Mouse (Mus musculus): Measurements from ENCODE around the gene Snx30. TPM values are rescaled to one million over a fixed set of nuclear protein-coding genes. Genes with fewer than 3 reads are reported as not detected.
A peak's percentile ranks its signal among the peaks of the same experiment; 100 is the strongest.

The Snx30 gene
- polyA plus RNA-seq, 1 experiment from 2014 or later, result 3.5 TPM

- Histone ChIP-seq H3K36me3 (ENCODE audit: control insufficient read depth, insufficient read depth, low read length) (no peaks in the 10 kb centered on the region), H3K27ac (replicated peaks) (no peak overlapping the region), H3K4me1 (replicated peaks; ENCODE audit: control insufficient read depth, insufficient read depth) (no peaks in the 10 kb centered on the region), H3K27me3 (ENCODE audit: control insufficient read depth, insufficient read depth, low read length) (no peaks in the 10 kb centered on the region), H3K4me2 (replicated peaks; ENCODE audit: low read depth) (no peak overlapping the region), H3K9me3 (ENCODE audit: control insufficient read depth, low read length) (no peaks in the 10 kb centered on the region), H3K4me3 (ENCODE audit: low read depth, low read length) (no peak overlapping the region), H3K9ac (ENCODE audit: low read length) (no peak overlapping the region)
- DNase-seq (ENCODE audit: low spot score) (no peak), ATAC-seq (ENCODE audit: low FRiP score, low TSS enrichment) (no peak)
- no peak for TF ChIP-seq EP300 (optimal IDR thresholded peaks at IDR 0.05)
- no peak for TF ChIP-seq CTCF (IDR thresholded peaks at IDR 0.05; ENCODE audit: low read depth)
- 58% methylated on average over 4 of the region's 4 CpGs for WGBS
These were observed 44.3 kb upstream of the Snx30 start for GRCm38 (mm10) chr4:59761365-59761729.

DNA sequence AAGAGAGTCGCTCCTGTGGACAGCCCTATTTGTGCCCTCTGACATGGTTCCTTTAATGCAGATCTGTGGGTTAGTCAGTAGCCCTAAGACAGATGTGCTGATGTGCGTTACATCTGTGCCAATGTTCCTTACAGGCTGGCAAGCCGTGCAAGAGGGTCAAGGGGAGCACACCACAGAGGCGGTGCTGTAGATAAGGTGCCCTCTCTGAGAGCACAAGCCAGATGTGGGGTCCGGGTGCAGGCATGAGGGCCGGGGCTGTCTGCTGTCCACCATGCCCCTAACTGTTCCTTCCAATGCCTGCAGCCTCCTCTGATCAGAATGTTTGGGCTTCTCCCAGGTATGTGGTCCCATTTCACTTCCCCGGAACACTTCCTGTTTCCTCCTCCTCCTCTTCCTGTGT, 40.7 kb upstream of the Snx30 start:
- Histone ChIP-seq H3K4me1 (replicated peaks; ENCODE audit: control insufficient read depth, insufficient read depth) (no peaks in the 10 kb centered on the region), H3K27me3 (ENCODE audit: control insufficient read depth, insufficient read depth, low read length) (no peaks in the 10 kb centered on the region), H3K4me2 (replicated peaks; ENCODE audit: low read depth) (0 out of 2 replicates have a peak overlapping the region, but pooled peaks have one; percentile 17), H3K36me3 (ENCODE audit: control insufficient read depth, insufficient read depth, low read length) (no peaks in the 10 kb centered on the region), H3K4me3 (ENCODE audit: low read depth, low read length) (no peak overlapping the region), H3K9me3 (ENCODE audit: control insufficient read depth, low read length) (no peaks in the 10 kb centered on the region), H3K27ac (replicated peaks) (0 out of 2 replicates have a peak overlapping the region, but pooled peaks have one; percentile 18), H3K9ac (ENCODE audit: low read length) (no peak overlapping the region)
- DNase-seq (ENCODE audit: low spot score) (no peak), ATAC-seq (ENCODE audit: low FRiP score, low TSS enrichment) (no peak)
- WGBS, result 55% methylated on average over 7 of the region's 7 CpGs
- TF ChIP-seq CTCF (IDR thresholded peaks at IDR 0.05; ENCODE audit: low read depth) (no peak), EP300 (optimal IDR thresholded peaks at IDR 0.05) (no peak)

GRCm38 (mm10) chr4:59765385-59766005, 40.1 kb upstream of the Snx30 start:
- Histone ChIP-seq H3K4me3 (ENCODE audit: low read depth, low read length) (no peak overlapping the region), H3K9ac (ENCODE audit: low read length) (no peak overlapping the region), H3K9me3 (ENCODE audit: control insufficient read depth, low read length) (no peaks in the 10 kb centered on the region), H3K4me2 (replicated peaks; ENCODE audit: low read depth) (0 out of 2 replicates have a peak overlapping the region, but pooled peaks have one; percentile 17), H3K36me3 (ENCODE audit: control insufficient read depth, insufficient read depth, low read length) (no peaks in the 10 kb centered on the region), H3K4me1 (replicated peaks; ENCODE audit: control insufficient read depth, insufficient read depth) (no peaks in the 10 kb centered on the region), H3K27ac (replicated peaks) (0 out of 2 replicates have a peak overlapping the region, but pooled peaks have one; percentile 18), H3K27me3 (ENCODE audit: control insufficient read depth, insufficient read depth, low read length) (no peaks in the 10 kb centered on the region)
- no peak for ATAC-seq (ENCODE audit: low FRiP score, low TSS enrichment)
- TF ChIP-seq EP300 (optimal IDR thresholded peaks at IDR 0.05), result no peak
- no peak for TF ChIP-seq CTCF (IDR thresholded peaks at IDR 0.05; ENCODE audit: low read depth)
- 28% methylated on average over 7 of the region's 7 CpGs for WGBS
- no peak for DNase-seq (ENCODE audit: low spot score)

DNA sequence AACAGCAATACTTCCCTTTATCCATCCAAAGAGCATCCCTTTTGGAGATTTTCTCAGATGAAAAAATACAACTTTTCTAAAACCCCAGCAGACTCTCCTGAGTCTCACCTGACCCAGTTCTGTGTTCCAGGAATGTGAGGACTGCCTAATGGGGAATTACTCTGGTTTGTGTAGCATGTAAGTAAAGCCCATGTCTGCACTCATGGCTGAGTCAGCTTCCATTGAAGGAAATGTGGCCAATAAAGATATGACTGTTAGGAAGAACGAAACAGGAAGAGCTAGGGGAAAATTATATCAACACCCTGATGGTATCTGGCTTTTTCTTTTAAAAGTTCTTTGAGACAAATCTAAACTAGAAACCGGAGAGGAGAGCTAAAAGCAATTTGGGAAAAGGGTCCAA, 37.9 kb upstream of the Snx30 start:
- H3K4me3 ChIP-seq (ENCODE audit: low read depth, low read length), result no peak overlapping the region
- ATAC-seq (ENCODE audit: low FRiP score, low TSS enrichment) (no peak), DNase-seq (ENCODE audit: low spot score) (no peak)
- H3K36me3 ChIP-seq (ENCODE audit: control insufficient read depth, insufficient read depth, low read length), result peaks cover 2% of the 10 kb centered on the region; the same call in 1 of the 2 replicates
- 57% methylated on average over 2 of the region's 2 CpGs for WGBS
- no peaks in the 10 kb centered on the region for H3K4me1 ChIP-seq (replicated peaks; ENCODE audit: control insufficient read depth, insufficient read depth)
- no peak overlapping the region for H3K27ac ChIP-seq (replicated peaks)
- H3K27me3 ChIP-seq (ENCODE audit: control insufficient read depth, insufficient read depth, low read length), result no peaks in the 10 kb centered on the region
- H3K4me2 ChIP-seq (replicated peaks; ENCODE audit: low read depth), result no peak overlapping the region
- TF ChIP-seq EP300 (optimal IDR thresholded peaks at IDR 0.05) (no peak), CTCF (IDR thresholded peaks at IDR 0.05; ENCODE audit: low read depth) (no peak)
- no peaks in the 10 kb centered on the region for H3K9me3 ChIP-seq (ENCODE audit: control insufficient read depth, low read length)
- no peak overlapping the region for H3K9ac ChIP-seq (ENCODE audit: low read length)

DNA sequence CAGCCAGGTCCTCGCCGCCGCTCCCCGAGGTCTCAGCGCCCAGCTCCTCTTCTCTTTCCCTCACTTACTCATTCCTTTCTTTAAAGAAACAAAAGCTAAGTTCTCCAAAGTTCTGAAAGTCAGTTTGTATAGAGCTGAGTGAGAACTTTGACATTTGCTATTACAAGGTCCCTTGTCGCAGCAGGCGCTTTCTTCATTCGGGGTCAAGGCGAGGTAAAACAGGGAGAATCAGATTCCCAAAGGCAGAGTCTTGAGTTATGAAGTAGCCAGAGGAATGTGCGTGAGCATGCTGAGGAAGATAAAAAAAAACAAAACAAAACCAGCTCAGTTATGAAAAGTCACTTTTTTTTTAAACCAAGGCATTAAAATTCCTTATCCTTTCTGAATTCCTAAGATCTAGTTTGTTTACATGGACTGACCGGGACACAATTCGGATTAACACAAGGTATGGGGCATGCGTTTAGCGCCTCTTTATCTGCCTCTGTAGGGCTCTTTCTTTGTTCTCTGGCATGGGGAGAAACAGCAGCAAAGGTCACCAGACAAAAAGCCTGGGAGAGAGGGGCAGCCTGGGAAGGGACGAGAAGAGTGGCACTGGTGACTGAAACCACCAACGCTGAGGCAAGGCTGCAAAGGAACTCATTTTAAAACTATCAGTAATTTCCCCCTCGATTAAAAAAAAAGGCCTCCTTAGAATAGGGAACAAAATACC, 33.3 kb upstream of the Snx30 start:
- DNase-seq (ENCODE audit: low spot score) (no peak), ATAC-seq (ENCODE audit: low FRiP score, low TSS enrichment) (no peak)
- Histone ChIP-seq H3K4me2 (replicated peaks; ENCODE audit: low read depth) (no peak overlapping the region), H3K9ac (ENCODE audit: low read length) (no peak overlapping the region), H3K9me3 (ENCODE audit: control insufficient read depth, low read length) (no peaks in the 10 kb centered on the region), H3K27ac (replicated peaks) (no peak overlapping the region), H3K4me1 (replicated peaks; ENCODE audit: control insufficient read depth, insufficient read depth) (no peaks in the 10 kb centered on the region), H3K27me3 (ENCODE audit: control insufficient read depth, insufficient read depth, low read length) (no peaks in the 10 kb centered on the region), H3K4me3 (ENCODE audit: low read depth, low read length) (no peak overlapping the region), H3K36me3 (ENCODE audit: control insufficient read depth, insufficient read depth, low read length) (peaks cover 2% of the 10 kb centered on the region)
- no peak for TF ChIP-seq EP300 (optimal IDR thresholded peaks at IDR 0.05)
- TF ChIP-seq CTCF (IDR thresholded peaks at IDR 0.05; ENCODE audit: low read depth), result no peak
- WGBS, result 62% methylated on average over 17 of the region's 17 CpGs

GRCm38 (mm10) chr4:59777828-59778227, 27.8 kb upstream of the Snx30 start:
- Histone ChIP-seq H3K27me3 (ENCODE audit: control insufficient read depth, insufficient read depth, low read length) (no peaks in the 10 kb centered on the region), H3K9me3 (ENCODE audit: control insufficient read depth, low read length) (no peaks in the 10 kb centered on the region), H3K4me1 (replicated peaks; ENCODE audit: control insufficient read depth, insufficient read depth) (peaks cover 2% of the 10 kb centered on the region; the same call in 1 of the 2 replicates), H3K4me2 (replicated peaks; ENCODE audit: low read depth) (no peak overlapping the region), H3K27ac (replicated peaks) (no peak overlapping the region), H3K9ac (ENCODE audit: low read length) (no peak overlapping the region), H3K36me3 (ENCODE audit: control insufficient read depth, insufficient read depth, low read length) (no peaks in the 10 kb centered on the region; the same call in 1 of the 2 replicates), H3K4me3 (ENCODE audit: low read depth, low read length) (no peak overlapping the region)
- TF ChIP-seq EP300 (optimal IDR thresholded peaks at IDR 0.05) (no peak), CTCF (IDR thresholded peaks at IDR 0.05; ENCODE audit: low read depth) (no peak)
- DNase-seq (ENCODE audit: low spot score), result no peak
- ATAC-seq (ENCODE audit: low FRiP score, low TSS enrichment), result no peak
- WGBS, result 77% methylated on average over 3 of the region's 3 CpGs
